Mouse (Mus musculus): ENCODE results near the gene Ganab. TPM values are rescaled to one million over a fixed set of nuclear protein-coding genes. Genes with fewer than 3 reads are reported as not detected.

Ganab gene
- polyA plus RNA-seq, 1 experiment from 2014 or later = 89.4 TPM

DNA sequence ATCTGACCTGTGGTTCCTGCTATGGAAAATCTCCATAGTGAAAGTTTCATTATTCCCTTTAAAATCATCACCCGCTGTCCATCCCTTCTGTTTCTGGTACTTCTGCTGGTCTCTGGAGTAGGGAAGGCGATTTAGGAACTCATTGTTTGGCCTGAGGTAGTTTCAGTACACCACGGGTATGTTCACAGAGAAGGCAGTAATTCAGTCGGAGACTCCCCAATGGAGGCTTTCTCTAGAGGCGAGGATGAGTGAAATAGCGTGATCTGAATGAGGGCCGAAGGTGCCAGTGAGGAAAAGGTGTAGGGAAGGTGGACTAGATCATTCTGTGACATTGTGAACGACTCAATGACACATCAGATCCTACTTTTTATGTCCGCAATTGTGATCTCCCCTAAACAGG is 56.3 kb downstream of the Ganab start:
- Histone ChIP-seq H3K9me3 (no peaks in the 10 kb centered on the region), H3K4me1 (replicated peaks) (peaks cover 45% of the 10 kb centered on the region), H3K4me2 (peak overlapping the region; percentile 91), H3K9ac (peak overlapping the region; percentile 83), H3K27ac (replicated peaks) (peak overlapping the region; percentile 94), H3K36me3 (peaks cover 72% of the 10 kb centered on the region), H3K27me3 (no peaks in the 10 kb centered on the region), H3K4me3 (peak overlapping the region; percentile 82)
- 0 out of 2 replicates have a peak, but pooled peaks have one; percentile 2 for ATAC-seq (ENCODE audit: low read depth)
- WGBS = 7% methylated on average over 9 of the region's 9 CpGs

DNA sequence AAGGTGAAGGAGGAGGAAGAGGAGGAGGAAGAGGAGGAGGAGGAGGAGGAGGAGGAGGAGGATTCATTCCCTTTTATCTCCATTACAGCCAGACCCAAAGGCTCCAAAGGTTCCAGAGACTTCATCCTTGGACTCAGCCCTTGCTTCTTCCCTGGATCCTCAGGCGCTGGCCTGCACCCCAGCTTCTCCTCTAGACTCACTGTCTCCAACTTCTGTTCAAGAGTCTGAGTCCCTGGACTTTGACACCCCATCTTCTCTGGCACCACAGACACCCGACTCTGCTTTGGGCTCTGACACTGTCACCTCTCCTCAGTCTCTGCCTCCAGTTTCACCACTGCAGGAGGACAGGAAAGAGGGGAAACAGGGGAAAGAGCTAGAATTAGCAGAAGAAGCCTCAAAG is 64.4 kb downstream of the Ganab start:
- no peak overlapping the region for H3K4me3 ChIP-seq
- H3K4me1 ChIP-seq (replicated peaks) = peaks cover 10% of the 10 kb centered on the region
- no peak overlapping the region for H3K27ac ChIP-seq (replicated peaks)
- no peak overlapping the region for H3K4me2 ChIP-seq
- 92% methylated on average over 2 of the region's 2 CpGs for WGBS
- peaks cover 85% of the 10 kb centered on the region for H3K36me3 ChIP-seq
- H3K9me3 ChIP-seq = no peaks in the 10 kb centered on the region
- no peaks in the 10 kb centered on the region for H3K27me3 ChIP-seq
- no peak for ATAC-seq (ENCODE audit: low read depth)
- 0 out of 2 replicates have a peak overlapping the region, but pooled peaks have one; percentile 13 for H3K9ac ChIP-seq

- no peak overlapping the region for H3K4me3 ChIP-seq
- ATAC-seq (ENCODE audit: low read depth) = no peak
- 0 out of 2 replicates have a peak overlapping the region, but pooled peaks have one; percentile 8 for H3K9ac ChIP-seq
- no peaks in the 10 kb centered on the region for H3K9me3 ChIP-seq
- H3K27ac ChIP-seq (replicated peaks) = no peak overlapping the region
- peaks cover 73% of the 10 kb centered on the region for H3K36me3 ChIP-seq
- peaks cover 30% of the 10 kb centered on the region for H3K4me1 ChIP-seq (replicated peaks)
- H3K4me2 ChIP-seq = no peak overlapping the region
- H3K27me3 ChIP-seq = no peaks in the 10 kb centered on the region
- 88% methylated on average over 11 of the region's 11 CpGs for WGBS
Observed at GRCm38 (mm10) chr19:8965075-8965474, 67.2 kb downstream of the Ganab start.

GRCm38 (mm10) chr19:8965771-8966170 is 67.9 kb downstream of the Ganab start:
- Histone ChIP-seq H3K4me3 (peak overlapping the region; percentile 84), H3K9me3 (no peaks in the 10 kb centered on the region), H3K27ac (replicated peaks) (peak overlapping the region; percentile 87), H3K9ac (peak overlapping the region; percentile 72), H3K36me3 (peaks cover 73% of the 10 kb centered on the region), H3K4me2 (peak overlapping the region; percentile 94), H3K27me3 (no peaks in the 10 kb centered on the region), H3K4me1 (replicated peaks) (peaks cover 30% of the 10 kb centered on the region)
- WGBS = 79% methylated on average over 8 of the region's 8 CpGs
- no peak for ATAC-seq (ENCODE audit: low read depth)

GRCm38 (mm10) chr19:8966198-8966589 is 68.3 kb downstream of the Ganab start:
- peak overlapping the region; percentile 72 for H3K9ac ChIP-seq
- H3K9me3 ChIP-seq = no peaks in the 10 kb centered on the region
- peaks cover 30% of the 10 kb centered on the region for H3K4me1 ChIP-seq (replicated peaks)
- H3K27ac ChIP-seq (replicated peaks) = peak overlapping the region; percentile 87
- H3K4me2 ChIP-seq = peak overlapping the region; percentile 94
- H3K4me3 ChIP-seq = peak overlapping the region; percentile 84
- H3K27me3 ChIP-seq = no peaks in the 10 kb centered on the region
- 49% methylated on average over 5 of the region's 5 CpGs for WGBS
- ATAC-seq (ENCODE audit: low read depth) = no peak; the same call in 1 of the 2 replicates
- peaks cover 73% of the 10 kb centered on the region for H3K36me3 ChIP-seq

Small RNA genes lying within 50 kb of the gene (microRNA-seq; reads per million reads assigned to microRNA genes)
- gene Mir5136 = not detected

Other genes with a start within 250 kb of the Ganab start
- gene Chrm1, start 234.3 kb upstream of the Ganab start, polyA plus RNA-seq (2015; fragmentation: Nextera tagmentation; extraction: Ambion mirVana) = 0.18 and 0.32 TPM in 2 replicates
- 149 and 155 TPM in 2 replicates for gene Slc3a2, start 174.7 kb upstream of the Ganab start, polyA plus RNA-seq (2015; fragmentation: Nextera tagmentation; extraction: Ambion mirVana)
- gene Wdr74, start 162.2 kb upstream of the Ganab start, polyA plus RNA-seq (2015; fragmentation: Nextera tagmentation; extraction: Ambion mirVana) = 84.4 and 87.8 TPM in 2 replicates
- gene 1700092M07Rik, start 157.4 kb upstream of the Ganab start, polyA plus RNA-seq (2015; fragmentation: Nextera tagmentation; extraction: Ambion mirVana) = 1.6 and 2.4 TPM in 2 replicates
- gene Stx5a, start 156.7 kb upstream of the Ganab start, polyA plus RNA-seq (2015; fragmentation: Nextera tagmentation; extraction: Ambion mirVana) = 124 and 127 TPM in 2 replicates
- gene Nxf1, start 141.0 kb upstream of the Ganab start, polyA plus RNA-seq (2015; fragmentation: Nextera tagmentation; extraction: Ambion mirVana) = 161 and 192 TPM in 2 replicates
- 219 and 253 TPM in 2 replicates for gene Tmem223, start 127.1 kb upstream of the Ganab start, polyA plus RNA-seq (2015; fragmentation: Nextera tagmentation; extraction: Ambion mirVana)
- gene Tmem179b, start 123.6 kb upstream of the Ganab start, polyA plus RNA-seq (2015; fragmentation: Nextera tagmentation; extraction: Ambion mirVana) = 39.3 and 41.9 TPM in 2 replicates
- 22.9 and 25.9 TPM in 2 replicates for gene Taf6l, start 111.7 kb upstream of the Ganab start, polyA plus RNA-seq (2015; fragmentation: Nextera tagmentation; extraction: Ambion mirVana)
- 167 and 168 TPM in 2 replicates for gene Polr2g, start 99.5 kb upstream of the Ganab start, polyA plus RNA-seq (2015; fragmentation: Nextera tagmentation; extraction: Ambion mirVana)
- 8.2 and 8.6 TPM in 2 replicates for gene Zbtb3, start 95.5 kb upstream of the Ganab start, polyA plus RNA-seq (2015; fragmentation: Nextera tagmentation; extraction: Ambion mirVana)
- gene Ttc9c, start 78.7 kb upstream of the Ganab start, polyA plus RNA-seq (2015; fragmentation: Nextera tagmentation; extraction: Ambion mirVana) = 47.6 and 59.0 TPM in 2 replicates
- gene Hnrnpul2, start 78.1 kb upstream of the Ganab start, polyA plus RNA-seq (2015; fragmentation: Nextera tagmentation; extraction: Ambion mirVana) = 5.3 and 6.0 TPM in 2 replicates
- not detected in 2 replicates for gene AC129217.1, start 68.3 kb upstream of the Ganab start, polyA plus RNA-seq (2015; fragmentation: Nextera tagmentation; extraction: Ambion mirVana)
- 82.5 and 84.2 TPM in 2 replicates for gene Bscl2, start 60.6 kb upstream of the Ganab start, polyA plus RNA-seq (2015; fragmentation: Nextera tagmentation; extraction: Ambion mirVana)
- gene Gng3, start 58.9 kb upstream of the Ganab start, polyA plus RNA-seq (2015; fragmentation: Nextera tagmentation; extraction: Ambion mirVana) = 335 and 393 TPM in 2 replicates
- 0.96 and 1.4 TPM in 2 replicates for gene Lrrn4cl, start 47.3 kb upstream of the Ganab start, polyA plus RNA-seq (2015; fragmentation: Nextera tagmentation; extraction: Ambion mirVana)
- 166 and 171 TPM in 2 replicates for gene Ubxn1, start 26.6 kb upstream of the Ganab start, polyA plus RNA-seq (2015; fragmentation: Nextera tagmentation; extraction: Ambion mirVana)
- gene Uqcc3, start 17.1 kb upstream of the Ganab start, polyA plus RNA-seq (2015; fragmentation: Nextera tagmentation; extraction: Ambion mirVana) = 69.0 and 73.5 TPM in 2 replicates
- 41.1 and 56.4 TPM in 2 replicates for gene Lbhd1, start 14.3 kb upstream of the Ganab start, polyA plus RNA-seq (2015; fragmentation: Nextera tagmentation; extraction: Ambion mirVana)
- not detected in 2 replicates for gene Gm49403, start 14.1 kb upstream of the Ganab start, polyA plus RNA-seq (2015; fragmentation: Nextera tagmentation; extraction: Ambion mirVana)
- gene 1810009A15Rik, start 9.2 kb upstream of the Ganab start, polyA plus RNA-seq (2015; fragmentation: Nextera tagmentation; extraction: Ambion mirVana) = 55.6 and 58.8 TPM in 2 replicates
- gene Gm49416, start 9.1 kb upstream of the Ganab start, polyA plus RNA-seq (2015; fragmentation: Nextera tagmentation; extraction: Ambion mirVana) = 0.27 TPM in 1 of 2 replicates, not detected in the other
- 31.7 and 36.2 TPM in 2 replicates for gene Ints5, start 5.1 kb upstream of the Ganab start, polyA plus RNA-seq (2015; fragmentation: Nextera tagmentation; extraction: Ambion mirVana)
- 86.9 and 88.7 TPM in 2 replicates for gene B3gat3, start 22.3 kb downstream of the Ganab start, polyA plus RNA-seq (2015; fragmentation: Nextera tagmentation; extraction: Ambion mirVana)
- gene Rom1, start 31.3 kb downstream of the Ganab start, polyA plus RNA-seq (2015; fragmentation: Nextera tagmentation; extraction: Ambion mirVana) = 1.6 and 2.8 TPM in 2 replicates
- gene Eml3, start 31.5 kb downstream of the Ganab start, polyA plus RNA-seq (2015; fragmentation: Nextera tagmentation; extraction: Ambion mirVana) = 11.8 and 12.2 TPM in 2 replicates
- gene Mta2, start 43.8 kb downstream of the Ganab start, polyA plus RNA-seq (2015; fragmentation: Nextera tagmentation; extraction: Ambion mirVana) = 126 and 141 TPM in 2 replicates
- gene Tut1, start 55.8 kb downstream of the Ganab start, polyA plus RNA-seq (2015; fragmentation: Nextera tagmentation; extraction: Ambion mirVana) = 29.2 and 30.1 TPM in 2 replicates
- gene Eef1g, start 69.0 kb downstream of the Ganab start, polyA plus RNA-seq (2015; fragmentation: Nextera tagmentation; extraction: Ambion mirVana) = 323 and 328 TPM in 2 replicates
- 4.8 and 4.9 TPM in 2 replicates for gene Ahnak, start 91.2 kb downstream of the Ganab start, polyA plus RNA-seq (2015; fragmentation: Nextera tagmentation; extraction: Ambion mirVana)
- not detected in 2 replicates for gene Scgb1a1, start 189.9 kb downstream of the Ganab start, polyA plus RNA-seq (2015; fragmentation: Nextera tagmentation; extraction: Ambion mirVana)
- 18.5 and 21.8 TPM in 2 replicates for gene Asrgl1, start 237.6 kb downstream of the Ganab start, polyA plus RNA-seq (2015; fragmentation: Nextera tagmentation; extraction: Ambion mirVana)